Mouse (Mus musculus) stomach, postnatal 0 days (tissue): ENCODE results near the gene Atcay.

Source experiments
- CTCF ChIP-seq: IDR thresholded peaks from 2 replicates; pipeline ENCODE4 v1.5.1; 2016; ENCODE audit warnings: antibody characterized with exemption, low read depth, mild to moderate bottlenecking, moderate library complexity
- EP300 ChIP-seq: optimal IDR thresholded peaks from 2 replicates; pipeline ENCODE3; 2016; ENCODE audit warnings: antibody characterized with exemption

- no peak for TF ChIP-seq EP300
- no peak for TF ChIP-seq CTCF
Observed at GRCm38 (mm10) chr10:81196470-81197065, 34.1 kb downstream of the Atcay start.
